Mouse (Mus musculus) myocyte (in vitro differentiated cells): ENCODE results near the gene Xrcc6.

ENCODE experiments used
- CEBPB ChIP-seq: IDR thresholded peaks from 2 replicates; pipeline ENCODE4 v1.6.1; 2011; ENCODE audit warnings: mild to moderate bottlenecking, moderate library complexity; ENCODE audit not compliant: poor library complexity, insufficient read depth, severe bottlenecking
- E2F4 ChIP-seq: IDR thresholded peaks from one replicate; pipeline ENCODE4 v1.6.1; 2011; ENCODE audit warnings: mild to moderate bottlenecking, control low read depth, moderate library complexity; ENCODE audit not compliant: insufficient read depth
- MAX ChIP-seq: IDR thresholded peaks from one replicate; pipeline ENCODE4 v1.6.1; 2011; ENCODE audit warnings: low read depth, mild to moderate bottlenecking, control low read depth
- POLR2A ChIP-seq: IDR thresholded peaks from one replicate; pipeline ENCODE4 v1.6.1; 2011; ENCODE audit warnings: low read depth, mild to moderate bottlenecking, control low read depth, moderate library complexity; ENCODE audit not compliant: insufficient read length
- POLR2AphosphoS2 ChIP-seq: IDR thresholded peaks from one replicate; pipeline ENCODE4 v1.6.1; 2011; ENCODE audit warnings: low read depth, control low read depth; ENCODE audit not compliant: insufficient read length
- SRF ChIP-seq: IDR thresholded peaks from one replicate; pipeline ENCODE4 v1.6.1; 2011; ENCODE audit warnings: low read depth; ENCODE audit not compliant: control insufficient read depth, insufficient read length
- TCF12 ChIP-seq: IDR thresholded peaks from one replicate; pipeline ENCODE4 v1.6.1; 2011; ENCODE audit warnings: mild to moderate bottlenecking, control low read depth; ENCODE audit not compliant: poor library complexity, insufficient read depth, severe bottlenecking

DNA sequence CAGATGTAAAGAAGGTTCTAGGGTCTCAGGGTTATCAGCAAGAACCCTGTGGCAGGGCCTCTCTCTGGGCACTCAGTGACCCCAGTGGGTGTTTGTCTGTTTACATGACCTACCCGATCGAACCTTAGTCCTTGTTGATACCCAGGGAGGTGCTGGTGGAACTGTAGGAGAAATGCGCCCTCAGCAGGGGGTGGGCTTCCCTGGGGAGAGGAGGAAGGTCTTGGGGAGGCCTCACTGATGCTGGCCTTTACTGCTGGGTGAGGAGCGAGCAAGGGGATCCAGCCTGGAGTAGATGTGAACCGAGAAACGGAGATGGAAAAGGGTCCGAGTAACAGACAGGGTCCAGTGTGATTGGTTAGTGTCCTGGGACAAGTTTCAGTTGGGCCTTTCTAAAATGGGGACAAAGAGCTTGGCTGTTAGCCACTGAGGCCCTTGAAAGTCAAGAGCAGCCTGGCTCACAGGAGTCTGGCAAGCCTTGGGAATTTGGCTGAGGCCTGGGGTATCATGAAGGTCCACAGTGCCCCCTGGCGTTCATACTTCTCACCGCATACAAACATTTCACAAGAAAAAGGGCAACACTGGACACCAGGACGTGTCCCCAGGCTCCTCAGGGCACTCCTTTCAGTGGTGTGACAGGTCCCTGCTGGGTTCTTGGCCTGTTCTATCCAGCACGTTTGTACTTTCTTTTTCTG lies 1.9 kb downstream of the Xrcc6 start:
- no peak for TF ChIP-seq POLR2A
- TF ChIP-seq CEBPB, result no peak
- TF ChIP-seq TCF12, result no peak
- TF ChIP-seq MAX, result no peak
- TF ChIP-seq SRF, result no peak
- no peak for TF ChIP-seq E2F4
- peak; percentile 43 for TF ChIP-seq POLR2AphosphoS2
